Mouse (Mus musculus): ENCODE measurements at regions not wholly inside any gene's neighbourhood (a gene's known extent, or its start where the extent isn't known, plus 50 kb on each side); places are given as distances from the start of the nearest gene placed in this dataset.

- DNase-seq (ENCODE audit: low read depth), result no peak
Measured at GRCm38 (mm10) chr13:72691783-72692729, 63.4 kb downstream of the Irx2 start.

DNA sequence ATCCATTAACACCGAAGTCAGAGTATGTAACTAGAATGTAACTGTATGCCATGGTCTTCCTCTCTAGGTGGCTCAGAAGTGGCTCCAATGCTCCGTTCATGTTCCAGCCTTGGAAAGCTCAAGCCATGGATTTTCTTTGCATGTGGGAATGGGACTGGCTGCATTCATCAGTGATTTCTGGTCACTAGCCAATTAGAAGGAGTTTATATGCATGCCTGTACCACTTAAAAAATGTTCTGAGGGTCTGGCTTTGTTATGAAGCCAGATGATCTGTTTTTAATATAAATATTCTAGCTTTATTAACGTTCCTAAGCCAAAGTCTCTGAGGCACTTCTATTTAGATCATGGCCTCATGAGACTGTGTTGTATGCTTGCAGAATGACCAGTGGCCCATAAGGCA, 78.8 kb downstream of the Irx2 start:
- DNase-seq (ENCODE audit: low read depth), result no peak

DNA sequence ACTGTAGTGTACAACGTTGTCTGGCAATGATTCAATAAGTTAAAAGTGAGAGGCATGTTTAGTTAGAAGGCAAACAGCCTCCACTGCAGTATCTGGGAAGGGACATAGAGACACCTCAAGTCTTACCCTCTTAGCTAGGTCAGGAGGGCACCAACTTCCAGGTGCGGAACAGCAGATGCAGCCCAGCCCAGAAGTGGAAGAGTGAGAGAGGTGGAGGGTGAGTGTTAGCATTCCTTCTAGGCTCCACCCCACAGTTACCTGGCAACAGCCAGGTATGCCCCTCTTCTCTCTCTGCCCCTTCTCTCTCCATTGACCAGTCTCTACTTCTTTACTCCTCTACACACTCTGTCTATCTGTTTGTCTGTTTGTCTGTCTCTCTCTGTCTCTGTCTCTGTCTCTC, 80.1 kb downstream of the Irx2 start:
- no peak for DNase-seq (ENCODE audit: low read depth)

- no peak for DNase-seq (ENCODE audit: low read depth)
Measured at GRCm38 (mm10) chr13:72710051-72710450, 81.4 kb downstream of the Irx2 start.

DNA sequence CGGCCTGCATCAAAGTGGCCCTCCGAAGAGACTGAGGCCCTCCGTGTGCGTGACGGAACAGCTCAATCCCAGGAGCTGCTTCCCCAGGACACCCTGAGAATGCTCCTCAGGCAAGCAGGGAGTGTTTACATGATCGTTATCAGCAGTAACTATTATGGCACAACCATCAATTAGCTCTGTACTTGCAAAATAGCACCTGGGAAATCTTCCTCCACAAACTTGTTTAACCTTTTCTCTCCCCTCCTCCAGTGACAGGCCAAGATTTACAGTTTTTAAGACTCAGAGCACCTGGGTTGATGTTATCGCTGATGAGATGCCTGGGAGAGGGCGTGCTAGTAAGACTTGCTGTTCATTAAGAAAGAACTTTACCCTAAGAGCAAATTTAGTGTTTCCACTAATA, 82.5 kb downstream of the Irx2 start:
- no peak for DNase-seq (ENCODE audit: low read depth)

- DNase-seq (ENCODE audit: low read depth), result no peak
Measured at GRCm38 (mm10) chr13:72711842-72712330, 83.3 kb downstream of the Irx2 start.

- DNase-seq (ENCODE audit: low read depth), result no peak
Measured at GRCm38 (mm10) chr13:72714793-72715192, 86.2 kb downstream of the Irx2 start.

DNA sequence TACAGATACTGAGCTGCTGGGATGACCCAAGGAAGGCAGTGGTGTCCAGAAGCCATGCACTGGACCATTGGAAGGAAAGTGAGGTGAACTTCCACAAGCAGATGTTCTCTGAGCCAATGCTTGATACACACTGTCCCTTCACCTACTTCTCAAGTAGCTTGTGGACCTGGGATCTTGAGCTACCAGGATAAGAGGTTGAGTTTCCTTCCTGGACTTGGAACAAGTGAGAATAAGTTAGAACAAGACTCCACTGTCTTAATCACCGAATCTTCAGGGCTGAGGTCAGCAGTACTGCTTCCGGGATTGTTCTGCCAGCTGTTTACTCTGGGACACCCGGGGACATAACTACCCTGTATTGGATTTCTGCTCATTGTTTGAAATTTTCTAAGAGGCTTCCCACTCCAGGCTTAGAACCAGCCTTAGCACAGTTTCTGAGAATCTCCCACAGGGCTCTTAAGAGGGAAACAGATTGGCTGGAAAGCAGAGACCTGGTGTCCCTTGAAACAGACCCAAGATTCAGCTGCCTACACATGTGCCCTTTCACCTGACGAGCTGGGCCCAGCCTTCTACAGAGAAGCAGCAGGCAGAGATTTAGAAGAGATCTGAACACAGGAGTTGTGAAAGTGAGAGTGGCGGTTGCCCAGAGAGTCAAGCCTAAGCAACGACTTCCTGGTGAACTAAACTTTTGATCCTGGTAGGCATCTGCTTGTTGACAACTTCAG, 87.5 kb downstream of the Irx2 start:
- DNase-seq (ENCODE audit: low read depth), result no peak

DNA sequence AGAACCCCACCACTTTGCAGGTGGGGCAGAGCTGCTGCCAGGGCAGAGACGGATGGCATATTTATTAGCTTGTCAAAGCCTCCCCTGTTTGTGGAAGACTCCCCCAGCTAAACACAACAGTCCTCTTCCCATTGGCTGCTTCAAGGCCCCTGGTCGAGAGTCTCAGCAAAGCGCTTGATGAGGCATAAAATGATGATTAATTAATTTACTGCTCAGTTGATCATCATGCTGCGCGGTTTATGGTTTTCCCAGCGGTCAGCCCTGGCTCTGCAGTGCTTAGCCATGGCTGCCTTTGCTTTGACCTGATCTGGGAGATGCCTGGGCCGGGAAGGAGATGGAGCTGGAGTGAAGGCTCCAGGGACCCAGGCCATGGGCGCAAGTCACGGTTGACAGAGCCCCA, 98.5 kb downstream of the Irx2 start:
- DNase-seq (ENCODE audit: low read depth), result no peak

GRCm38 (mm10) chr13:72735916-72736315, 107.3 kb downstream of the Irx2 start:
- no peak for DNase-seq (ENCODE audit: low read depth)

DNA sequence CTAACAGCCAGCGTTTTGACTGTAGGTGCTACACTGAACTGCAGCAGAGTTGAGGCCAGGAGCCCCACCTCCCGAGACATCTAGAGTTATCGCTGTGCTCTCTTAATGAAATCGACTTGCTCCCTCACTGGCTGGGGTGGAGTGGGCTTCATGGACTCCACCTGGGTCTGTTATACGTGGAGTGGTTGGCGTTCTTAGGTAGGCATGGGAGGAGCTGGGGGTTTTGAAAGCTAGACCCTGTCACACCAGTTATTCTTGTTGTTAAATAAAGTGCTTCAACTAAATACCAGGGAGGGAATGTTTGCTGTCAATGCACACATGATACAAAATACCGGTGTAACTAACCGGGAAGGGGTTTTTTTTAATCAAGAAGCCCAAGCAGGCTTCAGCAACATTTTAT, 108.4 kb downstream of the Irx2 start:
- no peak for DNase-seq (ENCODE audit: low read depth)

DNA sequence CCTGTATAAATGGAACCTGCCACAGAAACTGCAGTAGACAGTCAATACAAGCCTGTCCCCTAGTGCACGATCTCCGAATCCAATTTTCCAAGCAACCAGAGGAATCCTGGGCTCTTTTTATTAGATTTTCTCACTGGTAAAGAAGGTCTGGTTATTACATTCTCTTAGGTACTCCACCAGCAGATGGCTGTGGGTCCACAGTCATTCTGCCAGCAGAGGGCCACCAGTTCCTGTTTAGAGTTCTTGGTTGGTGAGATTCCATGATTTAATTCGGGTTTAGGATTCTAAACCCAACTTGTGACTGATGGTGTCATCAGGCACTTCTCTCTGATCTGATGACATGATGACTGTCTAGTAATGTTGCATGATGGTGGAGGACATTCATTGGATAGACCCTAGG, 118.6 kb downstream of the Irx2 start:
- DNase-seq (ENCODE audit: low read depth), result no peak

DNA sequence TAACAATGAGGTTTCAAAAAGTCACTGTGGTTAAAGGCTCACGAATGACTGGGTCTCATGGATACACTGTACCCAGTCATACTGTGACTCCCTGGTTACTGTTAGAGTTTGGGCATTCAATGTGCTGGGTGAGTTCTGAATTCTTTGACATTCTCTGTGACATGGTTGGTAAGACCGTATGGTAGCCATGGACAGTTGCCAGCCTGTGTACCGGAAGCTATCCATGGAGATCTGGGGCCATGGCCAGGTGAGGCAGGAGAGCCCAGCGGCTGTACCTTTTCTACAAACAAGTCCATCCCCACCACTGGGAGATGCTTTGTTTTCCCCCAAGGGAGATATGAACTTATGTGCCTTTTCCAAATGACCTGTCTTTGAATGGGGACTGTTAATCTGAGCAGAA, 126.4 kb downstream of the Irx2 start:
- no peak for DNase-seq (ENCODE audit: low read depth)

DNA sequence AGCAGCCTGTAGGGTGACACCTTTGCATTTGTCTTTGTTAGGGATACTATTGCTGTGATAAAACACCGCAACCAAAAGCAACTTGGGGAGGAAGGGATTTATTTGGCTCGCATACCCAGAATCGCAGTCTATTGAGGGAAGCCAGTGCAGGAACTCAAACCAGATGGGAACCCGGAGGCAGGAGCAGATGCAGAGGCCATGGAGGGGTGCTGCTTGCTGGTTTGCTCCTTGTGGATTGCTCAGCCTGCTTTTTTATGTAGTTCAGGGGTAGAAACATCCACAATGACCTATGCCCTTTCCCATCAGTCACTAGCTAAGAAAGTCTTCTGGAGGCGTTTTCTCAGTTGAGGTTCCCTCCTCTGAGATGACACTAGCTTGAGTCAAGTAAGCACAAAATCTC, 133.9 kb downstream of the Irx2 start:
- DNase-seq (ENCODE audit: low read depth), result no peak

- DNase-seq (ENCODE audit: low read depth), result no peak
Measured at GRCm38 (mm10) chr13:72763337-72763736, 134.7 kb downstream of the Irx2 start.

DNA sequence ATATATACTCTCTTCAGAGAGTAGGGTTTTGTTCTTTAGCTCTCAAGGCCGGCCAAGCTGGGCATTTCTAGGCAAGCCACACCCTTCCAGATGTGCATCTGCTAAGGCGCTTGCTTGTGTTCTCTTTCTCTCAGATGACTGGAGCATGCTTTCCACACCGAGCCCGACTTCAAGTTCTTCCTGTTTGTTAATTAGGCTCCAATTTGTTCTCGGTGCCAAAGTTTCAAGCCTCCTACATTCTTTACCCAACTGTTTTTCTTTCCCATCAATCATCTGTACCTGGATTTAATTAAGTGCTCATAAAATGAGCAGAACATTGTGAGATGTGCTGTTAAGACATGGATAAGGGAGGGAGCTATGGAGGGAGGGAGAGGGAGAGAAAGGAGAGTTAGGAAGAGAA, 138.7 kb downstream of the Irx2 start:
- DNase-seq (ENCODE audit: low read depth), result no peak

DNA sequence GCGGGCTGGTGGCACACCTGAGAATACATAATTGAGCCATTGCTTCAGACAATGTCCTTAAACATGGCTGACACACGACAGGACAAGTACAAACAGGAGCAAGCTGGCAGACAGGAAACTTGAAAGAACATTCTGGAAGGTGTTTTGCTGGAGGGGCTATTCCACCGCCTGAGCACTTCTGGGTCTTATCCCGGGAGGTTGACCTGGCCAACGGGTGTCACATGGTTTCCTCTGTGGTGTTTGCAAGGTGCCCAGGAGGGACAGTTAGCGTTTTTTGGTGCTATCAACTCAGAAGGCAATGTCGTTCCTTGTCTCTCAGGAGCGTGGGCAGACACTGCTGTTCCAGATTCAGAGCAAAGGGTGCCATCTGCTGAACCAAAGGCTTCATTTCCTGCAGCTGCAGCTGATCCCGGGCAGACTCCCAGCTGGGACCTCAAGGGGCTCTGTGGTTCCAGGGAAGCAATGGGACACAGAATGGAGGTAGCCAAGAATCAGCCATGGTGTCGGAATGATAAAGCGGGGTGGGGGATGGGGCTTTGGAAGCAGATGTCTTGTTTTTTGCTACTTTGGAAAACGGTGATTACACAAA, 140.5 kb downstream of the Irx2 start:
- DNase-seq (ENCODE audit: low read depth), result no peak

GRCm38 (mm10) chr13:72783026-72783726, 154.6 kb downstream of the Irx2 start:
- no peak for DNase-seq (ENCODE audit: low read depth)

DNA sequence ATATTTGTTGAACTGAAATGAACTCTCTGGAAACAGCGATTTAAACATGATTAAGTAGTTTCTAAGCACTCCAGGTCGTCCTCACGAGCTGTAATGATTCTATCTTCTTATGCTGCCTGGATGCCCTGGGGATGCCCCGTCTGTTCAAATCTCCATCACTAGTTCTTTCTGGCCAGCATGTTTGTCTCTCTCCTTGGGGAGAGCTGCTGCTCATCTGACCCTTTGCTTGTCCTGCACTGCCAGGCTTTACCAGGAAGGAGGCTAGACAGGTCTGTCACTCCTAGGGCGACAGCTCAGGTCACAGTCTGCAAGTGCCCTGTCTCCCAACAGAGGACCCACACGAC, 155.1 kb downstream of the Irx2 start:
- DNase-seq (ENCODE audit: low read depth), result no peak

- no peak for DNase-seq (ENCODE audit: low read depth)
Measured at GRCm38 (mm10) chr13:72792695-72793094, 164.1 kb downstream of the Irx2 start.

DNA sequence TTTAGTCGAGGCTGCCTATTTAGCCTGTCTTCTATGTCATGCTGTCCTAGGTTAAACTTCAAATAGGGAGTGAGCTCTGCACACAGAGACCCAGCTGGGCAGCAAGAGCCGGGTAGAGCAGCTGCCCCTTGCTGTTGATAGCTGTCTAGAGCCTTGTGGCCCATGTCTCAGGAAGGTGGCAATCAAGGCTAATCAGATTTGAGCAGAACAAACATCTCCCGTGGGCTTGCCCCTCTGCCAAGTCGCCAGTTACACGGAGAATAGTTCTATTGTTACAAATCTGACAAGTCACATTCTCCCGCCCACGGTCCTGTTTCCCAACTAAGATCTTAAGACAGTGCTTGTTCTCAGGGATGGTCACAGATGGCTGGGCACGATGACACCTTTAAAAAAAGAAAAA, 171.4 kb downstream of the Irx2 start:
- DNase-seq (ENCODE audit: low read depth), result no peak

- no peak for DNase-seq (ENCODE audit: low read depth)
Measured at GRCm38 (mm10) chr13:72800546-72800945, 171.9 kb downstream of the Irx2 start.
